Mouse (Mus musculus) neural tube, embryonic 14.5 days (tissue): ENCODE results near the gene Pfkl. TPM values are rescaled to one million over a fixed set of nuclear protein-coding genes. Genes with fewer than 3 reads are reported as not detected.
A peak's percentile ranks its signal among the peaks of the same experiment; 100 is the strongest.
"Not testable (repeated sequence)": the region's sequence is repeated elsewhere in the genome, so short reads cannot be mapped to it uniquely, and the experiment has no call there.

Source experiments
- ATAC-seq: fragments of 200-750 bp; cut with Nextera tagmentation; 2 replicates; pipeline ENCODE4 v1.8.0; 2017; ENCODE audit warnings: low read depth, mild to moderate bottlenecking, moderate TSS enrichment, moderate library complexity
- H3K27ac ChIP-seq: fragments of 300-500 bp; sonication (generic); 2 replicates; pipeline ENCODE4 v1.5.1; 2014; ENCODE audit warnings: low read depth, mild to moderate bottlenecking, control low read depth, low read length, moderate library complexity, mixed read lengths
- H3K27me3 ChIP-seq: fragments of 300-500 bp; sonication (generic); 2 replicates; pipeline ENCODE4 v1.6.1; 2014; ENCODE audit warnings: low read length; ENCODE audit not compliant: control insufficient read depth, insufficient read depth
- H3K36me3 ChIP-seq: fragments of 300-500 bp; sonication (generic); 2 replicates; pipeline ENCODE4 v1.6.1; 2014; ENCODE audit warnings: low read length, mixed read lengths; ENCODE audit not compliant: control insufficient read depth, insufficient read depth
- H3K4me1 ChIP-seq: fragments of 300-500 bp; sonication (generic); 2 replicates; pipeline ENCODE4 v1.6.1; 2014; ENCODE audit warnings: low read length; ENCODE audit not compliant: control insufficient read depth, insufficient read depth
- H3K4me2 ChIP-seq: fragments of 300-500 bp; sonication (generic); 2 replicates; pipeline ENCODE4 v1.6.1; 2014; ENCODE audit warnings: mild to moderate bottlenecking, low read depth, low read length, control low read depth
- H3K4me3 ChIP-seq: fragments of 300-500 bp; sonication (generic); 2 replicates; pipeline ENCODE4 v1.5.1; 2014; ENCODE audit warnings: low read depth, low read length, control low read depth, mixed read lengths
- H3K9ac ChIP-seq: fragments of 300-500 bp; sonication (generic); replicated peaks from 2 replicates; pipeline ENCODE4 v1.6.1; 2014; ENCODE audit warnings: low read depth, mild to moderate bottlenecking, control low read depth, low read length, mixed read lengths
- H3K9me3 ChIP-seq: fragments of 300-500 bp; sonication (generic); 2 replicates; pipeline ENCODE4 v1.6.1; 2016; ENCODE audit warnings: low read length; ENCODE audit not compliant: control insufficient read depth
- WGBS: fragments of 180-500 bp; shearing (Covaris S2); extraction: QIAGEN DNeasy Blood & Tissue Kit; methylation state at CpG from one replicate; pipeline ENCODE4 v1.1.7; 2014; 5-methylcytosine and 5-hydroxymethylcytosine counted together
- polyA plus RNA-seq: library from polyadenylated mRNA; unstranded; fragments of >200 nt; fragmentation: Nextera tagmentation; extraction: Ambion mirVana; gene quantifications from 2 replicates; pipeline ENCODE4 v1.2.1, GENCODE M21; 2014

Pfkl gene
- polyA plus RNA-seq, 1 experiment from 2014 or later, result 83.2 TPM

GRCm38 (mm10) chr10:77969973-77970325, 39.9 kb downstream of the Pfkl start:
- WGBS, result 16% methylated on average over 8 of the region's 8 CpGs
- H3K4me3 ChIP-seq, result peak overlapping the region; percentile 35
- H3K27me3 ChIP-seq, result 0 out of 2 replicates have a peak, but pooled peaks cover 3% of the 10 kb centered on the region
- peak overlapping the region; percentile 46 for H3K9ac ChIP-seq
- H3K4me1 ChIP-seq, result peaks cover 8% of the 10 kb centered on the region
- peak; percentile 36; the same call in 1 of the 2 replicates for ATAC-seq
- H3K36me3 ChIP-seq, result no peaks in the 10 kb centered on the region
- no peak overlapping the region for H3K27ac ChIP-seq
- peak overlapping the region; percentile 71 for H3K4me2 ChIP-seq
- H3K9me3 ChIP-seq, result no peaks in the 10 kb centered on the region

GRCm38 (mm10) chr10:77969274-77969972, 40.5 kb downstream of the Pfkl start:
- no peak overlapping the region for H3K27ac ChIP-seq
- no peaks in the 10 kb centered on the region for H3K36me3 ChIP-seq
- H3K4me2 ChIP-seq, result peak overlapping the region; percentile 71
- 0 out of 2 replicates have a peak, but pooled peaks cover 3% of the 10 kb centered on the region for H3K27me3 ChIP-seq
- no peaks in the 10 kb centered on the region for H3K9me3 ChIP-seq
- peak overlapping the region; percentile 46 for H3K9ac ChIP-seq
- peak overlapping the region; percentile 35 for H3K4me3 ChIP-seq
- 4% methylated on average over 26 of the region's 26 CpGs for WGBS
- peak; percentile 86 for ATAC-seq
- peaks cover 8% of the 10 kb centered on the region for H3K4me1 ChIP-seq

GRCm38 (mm10) chr10:77963971-77964370, 45.9 kb downstream of the Pfkl start:
- H3K9me3 ChIP-seq, result no peaks in the 10 kb centered on the region
- no peaks in the 10 kb centered on the region for H3K4me1 ChIP-seq
- no peak overlapping the region for H3K9ac ChIP-seq

GRCm38 (mm10) chr10:77962725-77963124, 47.2 kb downstream of the Pfkl start:
- WGBS, result 93% methylated on average over 2 of the region's 2 CpGs
- Histone ChIP-seq H3K9ac (no peak overlapping the region), H3K4me2 (no peak overlapping the region), H3K27ac (no peak overlapping the region), H3K4me1 (no peaks in the 10 kb centered on the region), H3K4me3 (no peak overlapping the region), H3K9me3 (no peaks in the 10 kb centered on the region), H3K27me3 (no peaks in the 10 kb centered on the region), H3K36me3 (no peaks in the 10 kb centered on the region)
- no peak for ATAC-seq

More at GRCm38 (mm10) chr10:77963971-77964370, 45.9 kb downstream of the Pfkl start:
- ATAC-seq, result no peak
- H3K27ac ChIP-seq, result no peak overlapping the region
- H3K4me3 ChIP-seq, result no peak overlapping the region
- WGBS, result 79% methylated on average over 6 of the region's 6 CpGs
- H3K4me2 ChIP-seq, result no peak overlapping the region
- no peaks in the 10 kb centered on the region for H3K36me3 ChIP-seq
- H3K27me3 ChIP-seq, result 0 out of 2 replicates have a peak, but pooled peaks cover 3% of the 10 kb centered on the region

- H3K9me3 ChIP-seq, result not testable (repeated sequence)
- WGBS, result 92% methylated on average over 8 of the region's 12 CpGs
These were observed 59.4 kb downstream of the Pfkl start for GRCm38 (mm10) chr10:77950468-77950867.

GRCm38 (mm10) chr10:77939685-77940084, 70.2 kb downstream of the Pfkl start:
- H3K4me1 ChIP-seq, result no peaks in the 10 kb centered on the region
- 83% methylated on average over 2 of the region's 2 CpGs for WGBS
- H3K27ac ChIP-seq, result no peak overlapping the region
- no peaks in the 10 kb centered on the region for H3K36me3 ChIP-seq
- no peak overlapping the region for H3K9ac ChIP-seq
- no peaks in the 10 kb centered on the region for H3K9me3 ChIP-seq
- no peak for ATAC-seq
- H3K4me2 ChIP-seq, result no peak overlapping the region
- no peaks in the 10 kb centered on the region for H3K27me3 ChIP-seq
- no peak overlapping the region for H3K4me3 ChIP-seq

More at GRCm38 (mm10) chr10:77950468-77950867, 59.4 kb downstream of the Pfkl start:
- not testable (repeated sequence) for H3K4me3 ChIP-seq, H3K9ac ChIP-seq, ATAC-seq, H3K4me2 ChIP-seq, H3K36me3 ChIP-seq, H3K27me3 ChIP-seq, H3K27ac ChIP-seq, H3K4me1 ChIP-seq

Other genes with a start within 250 kb of the Pfkl start
- gene Gm3238, start 238.8 kb downstream of the Pfkl start, polyA plus RNA-seq, result not detected in 2 replicates
- not detected in 2 replicates for gene Gm7138, start 233.1 kb downstream of the Pfkl start, polyA plus RNA-seq
- not detected in 2 replicates for gene Gm3250, start 227.5 kb downstream of the Pfkl start, polyA plus RNA-seq
- not detected in 2 replicates for gene Gm7137, start 221.9 kb downstream of the Pfkl start, polyA plus RNA-seq
- gene Gm9639, start 215.0 kb downstream of the Pfkl start, polyA plus RNA-seq, result not detected in 2 replicates
- gene Gm19668, start 210.9 kb downstream of the Pfkl start, polyA plus RNA-seq, result not detected in 2 replicates
- not detected in 2 replicates for gene Gm9507, start 198.2 kb downstream of the Pfkl start, polyA plus RNA-seq
- not detected in 2 replicates for gene Gm2696, start 195.4 kb downstream of the Pfkl start, polyA plus RNA-seq
- gene Krtap10-4, start 183.0 kb downstream of the Pfkl start, polyA plus RNA-seq, result not detected in 2 replicates
- gene Krtap10-10, start 174.1 kb downstream of the Pfkl start, polyA plus RNA-seq, result not detected in 2 replicates
- gene Gm36176, start 163.3 kb downstream of the Pfkl start, polyA plus RNA-seq, result not detected in 2 replicates
- 0.30 TPM in 1 of 2 replicates, not detected in the other for gene Gm10318, start 157.2 kb downstream of the Pfkl start, polyA plus RNA-seq
- not detected in 2 replicates for gene Gm3285, start 148.1 kb downstream of the Pfkl start, polyA plus RNA-seq
- 17.4 and 20.6 TPM in 2 replicates for gene Lrrc3, start 107.5 kb downstream of the Pfkl start, polyA plus RNA-seq
- gene Trpm2, start 39.5 kb downstream of the Pfkl start, polyA plus RNA-seq, result 6.0 and 9.2 TPM in 2 replicates
- 41.3 and 52.6 TPM in 2 replicates for gene 1810043G02Rik, start 31.6 kb downstream of the Pfkl start, polyA plus RNA-seq
- gene Dnmt3l, start 31.9 kb upstream of the Pfkl start, polyA plus RNA-seq, result not detected in 2 replicates
- 0.21 TPM in 2 replicates for gene Aire, start 33.5 kb upstream of the Pfkl start, polyA plus RNA-seq
- 0.56 and 1.1 TPM in 2 replicates for gene Icosl, start 59.2 kb upstream of the Pfkl start, polyA plus RNA-seq
- gene D10Jhu81e, start 159.7 kb upstream of the Pfkl start, polyA plus RNA-seq, result 14.6 and 16.0 TPM in 2 replicates
- 12.7 and 15.7 TPM in 2 replicates for gene Pwp2, start 175.1 kb upstream of the Pfkl start, polyA plus RNA-seq
- 28.4 and 43.2 TPM in 2 replicates for gene Trappc10, start 234.6 kb upstream of the Pfkl start, polyA plus RNA-seq